ENCODE assay signal across 22 mouse cellular contexts in the genomic region with DNA sequence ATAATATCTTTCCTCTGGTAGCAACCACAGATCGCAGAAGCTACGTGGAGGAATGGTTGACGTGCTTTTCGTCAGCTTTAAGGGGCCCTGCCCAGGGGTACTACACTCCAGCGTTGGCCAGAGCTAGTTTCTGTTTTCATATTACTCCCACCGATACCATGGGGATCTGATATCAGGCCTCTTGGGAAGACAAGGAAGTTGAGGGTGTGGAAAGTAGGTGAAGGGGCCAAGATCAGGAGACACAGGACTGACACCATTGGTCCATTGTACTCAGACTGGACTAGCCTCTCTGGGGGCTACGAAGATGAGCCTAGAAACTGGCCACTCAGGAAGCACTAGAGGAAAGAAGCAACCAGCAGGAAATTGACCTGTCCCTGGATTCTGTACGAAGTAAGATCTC.
DNase-seq lines count a peak whose midpoint lies in the region; ATAC-seq and TF ChIP-seq lines count a peak whose summit lies in the region.
"Had no signal": no experiment of that assay in that cellular context is flagged by ENCODE, and none has a peak within 500 bp of the region (broad histone marks: within the 10 kb centered on the region; RNA-seq: fewer than 3 reads in every experiment).

No protein-coding gene starts in this region.

- no peak for TF ChIP-seq POLR2A in heart, adult 2 months (IDR thresholded peaks at IDR 0.05; ENCODE audit: insufficient read depth, low read depth, low read length)

- H3K9me3 ChIP-seq in intestine, embryonic 15.5 days = no peaks in the 10 kb centered on the region
- H3K9me3 ChIP-seq in intestine, embryonic 16.5 days (ENCODE audit: control insufficient read depth, low read length) = no peaks in the 10 kb centered on the region
- H3K9me3 ChIP-seq in intestine, postnatal 0 days (ENCODE audit: control insufficient read depth) = no peaks in the 10 kb centered on the region
- H3K9me3 ChIP-seq: G1E had no signal

- intact Hi-C loops in heart, adult 2 months (cut with DNase I) = loop anchor here (5.0 kb wide), 1 partner anchor 221 kb away; no protein-coding TSS in a partner anchor

- H3K4me2 ChIP-seq in intestine, embryonic 15.5 days (replicated peaks) = no peak overlapping the region
- no peak overlapping the region for H3K4me2 ChIP-seq in intestine, embryonic 16.5 days (ENCODE audit: low read depth, low read length)
- no peak overlapping the region for H3K4me2 ChIP-seq in intestine, postnatal 0 days (replicated peaks; ENCODE audit: low read depth)

- peak; percentile 9; the same call in 1 of the 2 replicates for ATAC-seq in intestine, embryonic 15.5 days
- no peak for ATAC-seq in intestine, embryonic 16.5 days
- ATAC-seq in intestine, postnatal 0 days = peak; percentile 64
- ATAC-seq in CD4-positive, CD25-positive, alpha-beta regulatory T cell, adult 4 months = no peak
- ATAC-seq: activated CD4-positive, CD25-positive, alpha-beta regulatory T cell, adult 4 months; Patski had no signal

- no peaks in the 10 kb centered on the region; the same call in 1 of the 2 replicates for H3K27me3 ChIP-seq in heart, adult 2 months (ENCODE audit: control insufficient read depth, insufficient read depth, low read length)
- H3K27me3 ChIP-seq in intestine, embryonic 15.5 days (replicated peaks) = no peaks in the 10 kb centered on the region
- no peaks in the 10 kb centered on the region for H3K27me3 ChIP-seq in intestine, embryonic 16.5 days (replicated peaks; ENCODE audit: control insufficient read depth, insufficient read depth, low read length)
- no peaks in the 10 kb centered on the region for H3K27me3 ChIP-seq in intestine, postnatal 0 days (replicated peaks; ENCODE audit: control insufficient read depth, insufficient read depth, low read length)
- H3K27me3 ChIP-seq: CH12.LX, Patski had no signal

- H3K79me2 ChIP-seq in heart, adult 2 months (replicated peaks; ENCODE audit: control insufficient read depth, insufficient read depth, low read length) = no peaks in the 10 kb centered on the region

- 56% methylated on average over 8 of the region's 8 CpGs for WGBS in heart, adult 2 months
- WGBS in intestine, embryonic 15.5 days = 79% methylated on average over 8 of the region's 8 CpGs
- WGBS in intestine, embryonic 16.5 days = 69% methylated on average over 8 of the region's 8 CpGs
- 72% methylated on average over 8 of the region's 8 CpGs for WGBS in intestine, postnatal 0 days

- H3K27ac ChIP-seq in heart, adult 2 months = no peak overlapping the region
- no peak overlapping the region for H3K27ac ChIP-seq in intestine, embryonic 15.5 days
- no peak overlapping the region for H3K27ac ChIP-seq in intestine, embryonic 16.5 days (ENCODE audit: low read length)
- H3K27ac ChIP-seq in intestine, postnatal 0 days (ENCODE audit: low read depth, low read length) = no peak overlapping the region

- TF ChIP-seq CTCF in heart, adult 2 months (IDR thresholded peaks at IDR 0.05) = no peak
- no peak for TF ChIP-seq CTCF in intestine, postnatal 0 days (IDR thresholded peaks at IDR 0.05; ENCODE audit: low read depth)

- no peak overlapping the region for H3K4me3 ChIP-seq in heart, adult 2 months
- H3K4me3 ChIP-seq in intestine, embryonic 15.5 days (replicated peaks) = no peak overlapping the region
- no peak overlapping the region for H3K4me3 ChIP-seq in intestine, embryonic 16.5 days (ENCODE audit: low read length)
- no peak overlapping the region for H3K4me3 ChIP-seq in intestine, postnatal 0 days (ENCODE audit: low read depth, low read length)

- peak; percentile 1 for DNase-seq in gastrocnemius, postnatal 25 days
- DNase-seq in gastrocnemius, postnatal 10 days = no peak
- peak; percentile 91 for DNase-seq in heart, adult 11 months
- DNase-seq in heart, adult 2 months = no peak
- DNase-seq: adrenal gland, adult 2 months; adrenal gland, adult 8-10 months; adrenal gland, postnatal 10 days; adrenal gland, postnatal 14 days; adrenal gland, postnatal 25 days; adrenal gland, postnatal 36 days; B cell, adult 2 months; cerebellum, adult 11 months; cerebellum, adult 11-12 months; cerebellum, adult 18-20 months had no signal

- peaks cover 11% of the 10 kb centered on the region for H3K4me1 ChIP-seq in heart, adult 2 months (ENCODE audit: control insufficient read depth, insufficient read depth, low read length)
- H3K4me1 ChIP-seq in intestine, embryonic 15.5 days (replicated peaks) = peaks cover 16% of the 10 kb centered on the region; the same call in 1 of the 2 replicates
- H3K4me1 ChIP-seq in intestine, embryonic 16.5 days (ENCODE audit: control insufficient read depth, insufficient read depth, low read length) = peaks cover 24% of the 10 kb centered on the region
- no peaks in the 10 kb centered on the region for H3K4me1 ChIP-seq in intestine, postnatal 0 days (replicated peaks; ENCODE audit: control insufficient read depth, insufficient read depth, low read length)

- no peaks in the 10 kb centered on the region for H3K36me3 ChIP-seq in heart, adult 2 months (ENCODE audit: control insufficient read depth, insufficient read depth, low read length)
- no peaks in the 10 kb centered on the region for H3K36me3 ChIP-seq in intestine, embryonic 15.5 days
- H3K36me3 ChIP-seq in intestine, embryonic 16.5 days (ENCODE audit: control insufficient read depth, insufficient read depth, low read length) = no peaks in the 10 kb centered on the region
- no peaks in the 10 kb centered on the region for H3K36me3 ChIP-seq in intestine, postnatal 0 days (ENCODE audit: control insufficient read depth, insufficient read depth)
- H3K36me3 ChIP-seq: G1E had no signal

- no peak for TF ChIP-seq EP300 in heart, adult 2 months (IDR thresholded peaks at IDR 0.05; ENCODE audit: insufficient read depth, low read depth, low read length)

- no peak overlapping the region for H3K9ac ChIP-seq in heart, adult 2 months (ENCODE audit: low read depth, low read length)
- no peak overlapping the region for H3K9ac ChIP-seq in intestine, embryonic 15.5 days
- H3K9ac ChIP-seq in intestine, embryonic 16.5 days (ENCODE audit: low read depth, low read length) = no peak overlapping the region
- H3K9ac ChIP-seq in intestine, postnatal 0 days (ENCODE audit: low read depth, low read length) = no peak overlapping the region

Comparison
In these comparisons a context has a peak if more than half of its experiments do, and no peak if none do; other contexts are left out.
1. DNase-seq: peak in gastrocnemius, postnatal 25 days (single experiment) and heart, adult 11 months (single experiment); none in gastrocnemius, postnatal 10 days (single experiment) and heart, adult 2 months (0 of 2).
2. ATAC-seq: peak in intestine, embryonic 15.5 days (single experiment) and intestine, postnatal 0 days (single experiment); none in intestine, embryonic 16.5 days (single experiment) and CD4-positive, CD25-positive, alpha-beta regulatory T cell, adult 4 months (single experiment).